7 mouse cellular contexts compared by ENCODE assay signal in genomic region chr1:36303381-36304320, GRCm38 (mm10). TPM values are rescaled to one million over a fixed set of nuclear protein-coding genes. Genes with fewer than 3 reads are reported as not detected.
DNase-seq lines count a peak whose midpoint lies in the region; ATAC-seq and TF ChIP-seq lines count a peak whose summit lies in the region.

No protein-coding gene starts in this region.

- H3K4me2 ChIP-seq in limb, embryonic 11.5 days (ENCODE audit: low read depth, severe bottlenecking): peak overlapping the region; percentile 48
- H3K4me2 ChIP-seq in midbrain, embryonic 15.5 days: peak overlapping the region; percentile 91

- no peaks in the 10 kb centered on the region for H3K9me3 ChIP-seq in embryonic facial prominence, embryonic 10.5 days
- no peaks in the 10 kb centered on the region for H3K9me3 ChIP-seq in limb, embryonic 11.5 days (ENCODE audit: control insufficient read depth, low read length)
- H3K9me3 ChIP-seq in midbrain, embryonic 15.5 days: no peaks in the 10 kb centered on the region

- no peak for ATAC-seq in limb, embryonic 11.5 days (ENCODE audit: insufficient number of reproducible peaks, low FRiP score, low TSS enrichment, low read depth)
- ATAC-seq in midbrain, embryonic 15.5 days (replicated peaks): peak; percentile 48

- H3K4me3 ChIP-seq in embryonic facial prominence, embryonic 10.5 days: peak overlapping the region; percentile 53
- peak overlapping the region; percentile 15 for H3K4me3 ChIP-seq in limb, embryonic 11.5 days (ENCODE audit: low read depth, low read length)
- peak overlapping the region; percentile 40 for H3K4me3 ChIP-seq in midbrain, embryonic 15.5 days
- H3K4me3 ChIP-seq in testis, adult 2 months (ENCODE audit: control insufficient read depth, low read depth, low read length): peak overlapping the region; percentile 36

- H3K36me3 ChIP-seq in embryonic facial prominence, embryonic 10.5 days (replicated peaks): no peaks in the 10 kb centered on the region
- no peaks in the 10 kb centered on the region for H3K36me3 ChIP-seq in limb, embryonic 11.5 days (ENCODE audit: control insufficient read depth, insufficient read depth, low read length)
- H3K36me3 ChIP-seq in midbrain, embryonic 15.5 days (replicated peaks): no peaks in the 10 kb centered on the region
- H3K36me3 ChIP-seq in testis, adult 2 months (ENCODE audit: control insufficient read depth, insufficient read depth, low read length): no peaks in the 10 kb centered on the region

- no peak for TF ChIP-seq CTCF in testis, adult 2 months (IDR thresholded peaks at IDR 0.05; ENCODE audit: control insufficient read depth, insufficient read depth, insufficient replicate concordance, low read depth, low read length)

- 0 out of 2 replicates have a peak overlapping the region, but pooled peaks have one; percentile 5 for H3K9ac ChIP-seq in limb, embryonic 11.5 days (ENCODE audit: low read length)
- H3K9ac ChIP-seq in midbrain, embryonic 15.5 days: peak overlapping the region; percentile 42

- WGBS in embryonic facial prominence, embryonic 10.5 days: 10% methylated on average over 30 of the region's 30 CpGs
- WGBS in limb, embryonic 11.5 days: 9% methylated on average over 30 of the region's 30 CpGs
- WGBS in midbrain, embryonic 15.5 days: 9% methylated on average over 30 of the region's 30 CpGs

- peak; percentile 86 for DNase-seq in adrenal gland, postnatal 14 days
- DNase-seq in embryonic facial prominence, embryonic 10.5 days (ENCODE audit: low spot score): peak; percentile 61
- peak; percentile 92 to 93 for DNase-seq in heart, adult 18-20 months
- peak; percentile 55 for DNase-seq in kidney, adult 18-20 months
- peak; percentile 52 for DNase-seq in limb, embryonic 11.5 days (ENCODE audit: low spot score)

- TF ChIP-seq POLR2A in testis, adult 2 months (IDR thresholded peaks at IDR 0.05; ENCODE audit: control insufficient read depth, low read depth, low read length): no peak

- H3K27me3 ChIP-seq in embryonic facial prominence, embryonic 10.5 days (replicated peaks; ENCODE audit: low read depth, poor library complexity, severe bottlenecking): peaks cover 66% of the 10 kb centered on the region
- peaks cover 17% of the 10 kb centered on the region for H3K27me3 ChIP-seq in limb, embryonic 11.5 days (ENCODE audit: control insufficient read depth, insufficient read depth, low read length)
- H3K27me3 ChIP-seq in midbrain, embryonic 15.5 days (replicated peaks): peaks cover 5% of the 10 kb centered on the region
- no peaks in the 10 kb centered on the region for H3K27me3 ChIP-seq in testis, adult 2 months (ENCODE audit: control insufficient read depth, insufficient read depth, low read length)

- peaks cover 27% of the 10 kb centered on the region for H3K4me1 ChIP-seq in embryonic facial prominence, embryonic 10.5 days
- peaks cover 5% of the 10 kb centered on the region; the same call in 1 of the 2 replicates for H3K4me1 ChIP-seq in limb, embryonic 11.5 days (ENCODE audit: control insufficient read depth, insufficient read depth, low read length)
- peaks cover 12% of the 10 kb centered on the region for H3K4me1 ChIP-seq in midbrain, embryonic 15.5 days
- peaks cover 13% of the 10 kb centered on the region for H3K4me1 ChIP-seq in testis, adult 2 months (ENCODE audit: control insufficient read depth, insufficient read depth, low read length)

- H3K27ac ChIP-seq in embryonic facial prominence, embryonic 10.5 days (replicated peaks): no peak overlapping the region; the same call in 1 of the 2 replicates
- no peak overlapping the region for H3K27ac ChIP-seq in limb, embryonic 11.5 days (replicated peaks; ENCODE audit: low read depth, low read length)
- 0 out of 2 replicates have a peak overlapping the region, but pooled peaks have one; percentile 42 for H3K27ac ChIP-seq in midbrain, embryonic 15.5 days
- H3K27ac ChIP-seq in testis, adult 2 months (ENCODE audit: control insufficient read depth, insufficient read depth, low read depth, low read length): no peak overlapping the region

RNA-seq across cellular contexts. Expression of gene Arid5a, which starts 3.9 kb away (rescaled TPM):
- 6.0 and 10.6 TPM in 2 replicates for total RNA-seq in adrenal gland, postnatal 14 days (2021)
- polyA plus RNA-seq in embryonic facial prominence, embryonic 10.5 days (2016; fragmentation: Nextera tagmentation; extraction: Ambion mirVana): 3.3 and 4.5 TPM in 2 replicates
- 10 to 100 TPM; 10.8 to 12.7 TPM for total RNA-seq in heart, adult 18-20 months (2021)
- 2.0 and 2.8 TPM in 2 replicates for polyA plus RNA-seq in limb, embryonic 11.5 days (2014; fragmentation: Nextera tagmentation; extraction: Ambion mirVana)
- 3.1 and 3.4 TPM in 2 replicates for polyA plus RNA-seq in midbrain, embryonic 15.5 days (2015; fragmentation: Nextera tagmentation; extraction: Ambion mirVana)
- polyA plus RNA-seq in testis, adult 2 months (2012; rRNA removed): 2.1 and 2.4 TPM in 2 replicates

RNA-seq across cellular contexts. Expression of gene Neurl3, which starts 29.2 kb away (rescaled TPM):
- total RNA-seq in adrenal gland, postnatal 14 days (2021): 4.0 and 5.8 TPM in 2 replicates
- 0.27 and 0.41 TPM in 2 replicates for polyA plus RNA-seq in embryonic facial prominence, embryonic 10.5 days (2016; fragmentation: Nextera tagmentation; extraction: Ambion mirVana)
- 1 to 10 TPM; 3.2 to 3.4 TPM for total RNA-seq in heart, adult 18-20 months (2021)
- 0.12 and 0.65 TPM in 2 replicates for polyA plus RNA-seq in limb, embryonic 11.5 days (2014; fragmentation: Nextera tagmentation; extraction: Ambion mirVana)
- polyA plus RNA-seq in midbrain, embryonic 15.5 days (2015; fragmentation: Nextera tagmentation; extraction: Ambion mirVana): 1.1 and 1.4 TPM in 2 replicates
- polyA plus RNA-seq in testis, adult 2 months (2012; rRNA removed): 0.12 and 0.32 TPM in 2 replicates

RNA-seq across cellular contexts. Expression of gene Uggt1, which starts 59.1 kb away (rescaled TPM):
- 42.8 and 45.7 TPM in 2 replicates for total RNA-seq in adrenal gland, postnatal 14 days (2021)
- polyA plus RNA-seq in embryonic facial prominence, embryonic 10.5 days (2016; fragmentation: Nextera tagmentation; extraction: Ambion mirVana): 44.6 and 51.2 TPM in 2 replicates
- 10 to 100 TPM; 26.3 to 28.2 TPM for total RNA-seq in heart, adult 18-20 months (2021)
- polyA plus RNA-seq in limb, embryonic 11.5 days (2014; fragmentation: Nextera tagmentation; extraction: Ambion mirVana): 75.9 and 76.2 TPM in 2 replicates
- 49.4 and 51.3 TPM in 2 replicates for polyA plus RNA-seq in midbrain, embryonic 15.5 days (2015; fragmentation: Nextera tagmentation; extraction: Ambion mirVana)
- 6.0 and 8.4 TPM in 2 replicates for polyA plus RNA-seq in testis, adult 2 months (2012; rRNA removed)
